In genomic region chr9:56612798-56613183, GRCm38 (mm10) we compare ENCODE assay signal across 31 mouse cellular contexts.
DNase-seq lines count a peak whose midpoint lies in the region; ATAC-seq and TF ChIP-seq lines count a peak whose summit lies in the region.
"Had no signal": no experiment of that assay in that cellular context is flagged by ENCODE, and none has a peak within 500 bp of the region (broad histone marks: within the 10 kb centered on the region; RNA-seq: fewer than 3 reads in every experiment).

No protein-coding gene starts in this region.

- peaks cover 10% of the 10 kb centered on the region for H3K27me3 ChIP-seq in heart, embryonic 11.5 days (ENCODE audit: control insufficient read depth, insufficient read depth, low read length)
- H3K27me3 ChIP-seq in CH12.LX (replicated peaks) = no peaks in the 10 kb centered on the region
- H3K27me3 ChIP-seq in limb, embryonic 11.5 days (ENCODE audit: control insufficient read depth, insufficient read depth, low read length) = peaks cover 14% of the 10 kb centered on the region
- H3K27me3 ChIP-seq: hindbrain, embryonic 13.5 days had no signal

- dilution Hi-C loops in CH12.LX (cut with MboI; ENCODE audit: extremely low pct_ligation_motif_present, extremely low pct_unique_long_range_greater_than_20kb, low sequenced_read_pairs) = no loop called here

- 0 out of 2 replicates have a peak, but pooled peaks have one; percentile 32 for ATAC-seq in heart, embryonic 11.5 days (replicated peaks; ENCODE audit: insufficient number of reproducible peaks, low FRiP score, low TSS enrichment)
- peak; percentile 37; the same call in 1 of the 2 replicates for ATAC-seq in limb, embryonic 11.5 days (ENCODE audit: insufficient number of reproducible peaks, low FRiP score, low TSS enrichment, low read depth)
- ATAC-seq: forebrain, embryonic 16.5 days; intestine, embryonic 16.5 days; liver, postnatal 0 days had no signal

- peak; percentile 86 for TF ChIP-seq EP300 in CH12.LX (IDR thresholded peaks at IDR 0.05; ENCODE audit: low read length)

- H3K9me3 ChIP-seq in heart, embryonic 11.5 days (replicated peaks; ENCODE audit: control insufficient read depth, low read length) = no peaks in the 10 kb centered on the region
- no peaks in the 10 kb centered on the region for H3K9me3 ChIP-seq in CH12.LX (replicated peaks; ENCODE audit: low read length)
- H3K9me3 ChIP-seq in limb, embryonic 11.5 days (ENCODE audit: control insufficient read depth, low read length) = no peaks in the 10 kb centered on the region
- H3K9me3 ChIP-seq: embryonic facial prominence, embryonic 12.5 days; hindbrain, embryonic 13.5 days; limb, embryonic 13.5 days; midbrain, embryonic 12.5 days had no signal

- H3K9ac ChIP-seq in heart, embryonic 11.5 days (ENCODE audit: low read depth, low read length) = no peak overlapping the region
- no peak overlapping the region for H3K9ac ChIP-seq in CH12.LX (ENCODE audit: insufficient read depth, low read depth)
- H3K9ac ChIP-seq in limb, embryonic 11.5 days (ENCODE audit: low read length) = no peak overlapping the region
- H3K9ac ChIP-seq: embryonic facial prominence, embryonic 12.5 days; hindbrain, embryonic 13.5 days; limb, embryonic 13.5 days; liver, postnatal 0 days; midbrain, embryonic 12.5 days had no signal

- intact Hi-C loops in heart, postnatal 10 days (cut with DNase I) = no loop called here

- TF ChIP-seq RAD21 in CH12.LX (IDR thresholded peaks at IDR 0.05; ENCODE audit: low read depth, low read length) = no peak; the same call in 1 of the 2 replicates

- no peak overlapping the region for H3K4me3 ChIP-seq in heart, embryonic 11.5 days (ENCODE audit: low read depth, low read length)
- H3K4me3 ChIP-seq in CH12.LX (replicated peaks in 1 of 3; ENCODE audit: low read depth in 2 of 3, low read length in 2 of 3, poor library complexity in 1 of 3) = no peak overlapping the region
- no peak overlapping the region for H3K4me3 ChIP-seq in limb, embryonic 11.5 days (ENCODE audit: low read depth, low read length)
- H3K4me3 ChIP-seq: embryonic facial prominence, embryonic 12.5 days; heart, adult 2 months; hindbrain, embryonic 13.5 days; limb, embryonic 13.5 days; midbrain, embryonic 12.5 days had no signal

- in situ Hi-C loops in CH12.LX (cut with MboI; ENCODE audit: low pct_ligation_motif_present, low pct_unique_long_range_greater_than_20kb, low sequenced_read_pairs) = no loop called here

- peak; percentile 31 for DNase-seq in adrenal gland, postnatal 14 days
- no peak for DNase-seq in adrenal gland, postnatal 36 days
- DNase-seq in heart, postnatal 10 days = no peak
- peak; percentile 86 for DNase-seq in CH12.LX (ENCODE audit: extremely low read depth)
- DNase-seq in limb, embryonic 11.5 days (ENCODE audit: low spot score) = peak; percentile 67
- no peak for DNase-seq in gastrocnemius, adult 8-10 months (ENCODE audit: low spot score in 2 of 2)
- no peak for DNase-seq in Muller cell, postnatal 12 days (ENCODE audit: inconsistent ontology term)
- DNase-seq: adrenal gland, postnatal 10 days; cerebellum, adult 11-12 months; cerebellum, adult 9-11 months; embryo, embryonic 11 days; gastrocnemius, postnatal 36 days; heart, adult 2 months; heart, postnatal 4 days; kidney, adult 8-10 months; layer of hippocampus, postnatal 36 days; liver, postnatal 0 days; lung, postnatal 36 days; right cerebral cortex, postnatal 4 days; thymus, adult 18-20 months; thymus, postnatal 25 days had no signal

- H3K4me2 ChIP-seq in heart, embryonic 11.5 days = no peak overlapping the region
- peak overlapping the region; percentile 25; the same call in 1 of the 2 replicates for H3K4me2 ChIP-seq in CH12.LX (ENCODE audit: insufficient read depth, low read depth, poor library complexity, severe bottlenecking)
- H3K4me2 ChIP-seq in limb, embryonic 11.5 days (ENCODE audit: low read depth, severe bottlenecking) = no peak overlapping the region
- H3K4me2 ChIP-seq: embryonic facial prominence, embryonic 12.5 days; hindbrain, embryonic 13.5 days; limb, embryonic 13.5 days; liver, embryonic 11.5 days; midbrain, embryonic 12.5 days had no signal

- H3K79me2 ChIP-seq in CH12.LX (replicated peaks; ENCODE audit: control insufficient read depth, extremely low read depth, insufficient read depth, poor library complexity, severe bottlenecking) = no peaks in the 10 kb centered on the region

- TF ChIP-seq CTCF in CH12.LX (conservative IDR thresholded peaks at IDR 0.05 in 1 of 2, IDR thresholded peaks at IDR 0.05 in 1 of 2; ENCODE audit: low read depth in 2 of 2, low read length in 2 of 2) = no peak

- H3K4me1 ChIP-seq in heart, embryonic 11.5 days (ENCODE audit: control insufficient read depth, insufficient read depth, low read length) = peaks cover 29% of the 10 kb centered on the region
- H3K4me1 ChIP-seq in CH12.LX (ENCODE audit: control insufficient read depth in 1 of 2, insufficient read depth in 2 of 2) = peaks cover 18 to 56% of the 10 kb centered on the region in 2 experiments
- H3K4me1 ChIP-seq in limb, embryonic 11.5 days (ENCODE audit: control insufficient read depth, insufficient read depth, low read length) = peaks cover 14% of the 10 kb centered on the region
- H3K4me1 ChIP-seq: embryonic facial prominence, embryonic 12.5 days had no signal

- no peak overlapping the region for H3K27ac ChIP-seq in heart, embryonic 11.5 days (ENCODE audit: low read depth, low read length)
- H3K27ac ChIP-seq in CH12.LX (ENCODE audit: insufficient read depth, low read depth) = no peak overlapping the region
- H3K27ac ChIP-seq in limb, embryonic 11.5 days (replicated peaks; ENCODE audit: low read depth, low read length) = no peak overlapping the region
- H3K27ac ChIP-seq: embryonic facial prominence, embryonic 12.5 days; heart, adult 2 months; hindbrain, embryonic 13.5 days; kidney, postnatal 0 days; limb, embryonic 13.5 days; midbrain, embryonic 12.5 days; stomach, postnatal 0 days had no signal

- H3K36me3 ChIP-seq in heart, embryonic 11.5 days (ENCODE audit: control insufficient read depth, insufficient read depth, low read length) = no peaks in the 10 kb centered on the region
- H3K36me3 ChIP-seq in CH12.LX (replicated peaks in 1 of 2; ENCODE audit: control insufficient read depth in 1 of 2, insufficient read depth in 1 of 2, low read length in 1 of 2) = no peaks in the 10 kb centered on the region
- no peaks in the 10 kb centered on the region for H3K36me3 ChIP-seq in limb, embryonic 11.5 days (ENCODE audit: control insufficient read depth, insufficient read depth, low read length)
- H3K36me3 ChIP-seq: embryonic facial prominence, embryonic 12.5 days; limb, embryonic 13.5 days; midbrain, embryonic 12.5 days had no signal

- WGBS in heart, embryonic 11.5 days (ENCODE audit: insufficient replicate concordance) = 37% methylated on average over 12 of the region's 12 CpGs
- WGBS in limb, embryonic 11.5 days = 16% methylated on average over 12 of the region's 12 CpGs

- TF ChIP-seq POLR2A in CH12.LX (IDR thresholded peaks at IDR 0.05; ENCODE audit: low read depth, low read length) = no peak

TF ChIP-seq in CH12.LX, 34 proteins besides CTCF, POLR2A, EP300 and RAD21:
- TF ChIP-seq ETS1 (conservative IDR thresholded peaks at IDR 0.05; ENCODE audit: low read depth, low read length) (peak; percentile 80), IRF4 (IDR thresholded peaks at IDR 0.05; ENCODE audit: low read depth, low read length) (peak; percentile 91), KAT2A (IDR thresholded peaks at IDR 0.05; ENCODE audit: insufficient replicate concordance, low read length) (0 out of 2 replicates have a peak, but pooled peaks have one; percentile 38), USF1 (IDR thresholded peaks at IDR 0.05; ENCODE audit: low read depth, low read length) (no peak), SIN3A (IDR thresholded peaks at IDR 0.05; ENCODE audit: low read length) (no peak), MAFK (IDR thresholded peaks at IDR 0.05; ENCODE audit: insufficient replicate concordance, low read length) (peak; percentile 75), CHD1 (IDR thresholded peaks at IDR 0.05; ENCODE audit: low read depth, low read length) (no peak), PAX5 (IDR thresholded peaks at IDR 0.05; ENCODE audit: low read length) (no peak), MEF2A (IDR thresholded peaks at IDR 0.05; ENCODE audit: borderline replicate concordance, low read depth, low read length) (peak; percentile 92), MYC (IDR thresholded peaks at IDR 0.05; ENCODE audit: low read depth, low read length) (no peak), TBP (conservative IDR thresholded peaks at IDR 0.05; ENCODE audit: low read depth, low read length) (no peak), SMC3 (IDR thresholded peaks at IDR 0.05; ENCODE audit: low read depth, low read length) (no peak), TCF12 (IDR thresholded peaks at IDR 0.05; ENCODE audit: low read depth, low read length) (peak; percentile 71; the same call in 1 of the 2 replicates), JUN (IDR thresholded peaks at IDR 0.05; ENCODE audit: insufficient read depth, low read depth, low read length) (0 out of 2 replicates have a peak, but pooled peaks have one; percentile 27), ELF1 (IDR thresholded peaks at IDR 0.05; ENCODE audit: low read depth, low read length) (peak; percentile 91), HCFC1 (IDR thresholded peaks at IDR 0.05; ENCODE audit: low read depth, low read length) (peak; percentile 51), CHD2 (IDR thresholded peaks at IDR 0.05; ENCODE audit: low read length) (peak; percentile 90), NRF1 (IDR thresholded peaks at IDR 0.05; ENCODE audit: low read depth, low read length) (peak; percentile 31; the same call in 1 of the 2 replicates), BHLHE40 (IDR thresholded peaks at IDR 0.05; ENCODE audit: low read depth, low read length) (peak; percentile 97), MAZ (IDR thresholded peaks at IDR 0.05; ENCODE audit: low read depth, low read length) (no peak), ZNF384 (IDR thresholded peaks at IDR 0.05; ENCODE audit: low read depth, low read length) (peak; percentile 65), JUND (conservative IDR thresholded peaks at IDR 0.05; ENCODE audit: low read depth, low read length) (0 out of 2 replicates have a peak, but pooled peaks have one; percentile 12), POLR2AphosphoS2 (IDR thresholded peaks at IDR 0.05; ENCODE audit: low read depth, low read length) (no peak), RCOR1 (conservative IDR thresholded peaks at IDR 0.05; ENCODE audit: low read depth, low read length) (peak; percentile 87), MAX (IDR thresholded peaks at IDR 0.05; ENCODE audit: low read length) (0 out of 2 replicates have a peak, but pooled peaks have one; percentile 57), E2F4 (IDR thresholded peaks at IDR 0.05; ENCODE audit: insufficient replicate concordance, low read depth, low read length) (no peak), ZKSCAN1 (IDR thresholded peaks at IDR 0.05; ENCODE audit: borderline replicate concordance, low read depth, low read length) (no peak)
TF ChIP-seq in CH12.LX: peak in this region for 16.

Comparison
In these comparisons a context has a peak if more than half of its experiments do, and no peak if none do; other contexts are left out.
1. DNase-seq: peak in adrenal gland, postnatal 14 days (single experiment), CH12.LX (single experiment) and limb, embryonic 11.5 days (single experiment); none in adrenal gland, postnatal 36 days (0 of 2), heart, postnatal 10 days (0 of 2), gastrocnemius, adult 8-10 months (0 of 2) and Muller cell, postnatal 12 days (single experiment).